Mouse (Mus musculus) T-cell, adult 2 months (primary cell): ENCODE data around the gene Vmn2r103.

ENCODE experiments used
- DNase-seq: peaks from one replicate; pipeline ENCODE4 v3.0.0; 2022; ENCODE audit warnings: low spot score

The Vmn2r103 gene

GRCm38 (mm10) chr17:19773063-19773462 is at the start of gene Vmn2r103:
Vmn2r103 (plus strand) TSS chr17:19773363.
- no peak for DNase-seq

GRCm38 (mm10) chr17:19778994-19779393 is 5.8 kb downstream of the Vmn2r103 start:
- no peak for DNase-seq

GRCm38 (mm10) chr17:19789248-19789647 is 16.1 kb downstream of the Vmn2r103 start:
- DNase-seq = no peak
